Mouse (Mus musculus): ENCODE measurements around the gene Glo1. TPM values are rescaled to one million over a fixed set of nuclear protein-coding genes. Genes with fewer than 3 reads are reported as not detected.
A peak's percentile ranks its signal among the peaks of the same experiment; 100 is the strongest.
"Not testable (repeated sequence)": the region's sequence is repeated elsewhere in the genome, so short reads cannot be mapped to it uniquely, and the experiment has no call there.

The Glo1 gene
- polyA plus RNA-seq, 1 experiment from 2014 or later, result 210 TPM

DNA sequence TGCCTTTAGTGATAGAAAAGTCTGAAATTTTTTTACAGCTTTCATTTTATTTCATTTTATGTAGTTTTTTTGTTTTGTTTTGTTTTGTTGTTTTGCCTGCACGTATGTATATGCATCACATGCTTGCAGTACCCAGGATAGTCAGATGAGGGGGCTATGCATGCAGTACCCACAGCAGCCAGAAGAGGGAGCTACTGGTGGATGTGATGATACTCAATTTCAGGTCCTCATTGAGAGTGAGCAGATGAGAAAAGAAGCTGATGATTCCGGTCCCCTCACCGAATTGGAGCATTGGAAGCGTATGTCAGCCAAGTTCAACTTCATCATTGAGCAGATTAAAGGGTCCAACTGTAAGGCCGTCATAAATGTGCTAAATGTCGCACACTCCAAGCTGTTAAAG is 26.3 kb upstream of the Glo1 start:
- H3K4me1 ChIP-seq (ENCODE audit: control insufficient read depth, insufficient read depth, low read length), result no peaks in the 10 kb centered on the region
- H3K27me3 ChIP-seq (replicated peaks; ENCODE audit: control insufficient read depth, insufficient read depth, low read length), result no peaks in the 10 kb centered on the region
- 0 out of 2 replicates have a peak, but pooled peaks cover 4% of the 10 kb centered on the region for H3K9me3 ChIP-seq (replicated peaks; ENCODE audit: control insufficient read depth, low read length)
- no peak overlapping the region for H3K4me3 ChIP-seq (ENCODE audit: low read depth, low read length)
- ATAC-seq, result no peak
- DNase-seq (ENCODE audit: low spot score), result no peak
- H3K4me2 ChIP-seq (ENCODE audit: low read length), result no peak overlapping the region
- H3K27ac ChIP-seq (ENCODE audit: low read depth, low read length), result no peak overlapping the region
- 95% methylated on average over 6 of the region's 6 CpGs for WGBS
- no peaks in the 10 kb centered on the region for H3K36me3 ChIP-seq (ENCODE audit: control insufficient read depth, insufficient read depth, low read length)
- H3K9ac ChIP-seq (ENCODE audit: low read length), result no peak overlapping the region

DNA sequence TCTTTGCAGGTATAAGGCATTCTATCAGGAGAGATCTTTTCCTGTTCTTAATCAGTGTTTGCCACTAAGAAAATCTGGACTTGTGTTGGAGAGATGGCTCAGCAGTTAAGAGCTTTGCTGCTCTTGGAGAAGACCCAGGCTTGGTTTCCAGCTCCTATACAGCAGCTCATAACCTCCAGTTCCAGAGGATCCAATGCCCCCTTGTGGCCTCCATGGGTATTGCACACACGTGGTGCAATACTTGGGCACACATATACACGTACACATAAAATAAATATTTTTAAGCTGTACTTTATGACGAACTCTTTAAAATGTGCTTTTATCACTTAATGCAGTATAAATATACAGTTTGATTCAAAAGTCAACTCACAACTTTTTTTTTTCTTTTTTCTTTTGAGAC is 22.1 kb upstream of the Glo1 start:
- no peaks in the 10 kb centered on the region for H3K4me1 ChIP-seq (ENCODE audit: control insufficient read depth, insufficient read depth, low read length)
- H3K36me3 ChIP-seq (ENCODE audit: control insufficient read depth, insufficient read depth, low read length), result no peaks in the 10 kb centered on the region
- ATAC-seq, result no peak
- no peak overlapping the region for H3K9ac ChIP-seq (ENCODE audit: low read length)
- H3K27ac ChIP-seq (ENCODE audit: low read depth, low read length), result no peak overlapping the region
- 95% methylated on average over 3 of the region's 3 CpGs for WGBS
- H3K4me2 ChIP-seq (ENCODE audit: low read length), result no peak overlapping the region
- DNase-seq (ENCODE audit: low spot score), result no peak
- H3K9me3 ChIP-seq (replicated peaks; ENCODE audit: control insufficient read depth, low read length), result 0 out of 2 replicates have a peak, but pooled peaks cover 4% of the 10 kb centered on the region
- no peak overlapping the region for H3K4me3 ChIP-seq (ENCODE audit: low read depth, low read length)
- H3K27me3 ChIP-seq (replicated peaks; ENCODE audit: control insufficient read depth, insufficient read depth, low read length), result no peaks in the 10 kb centered on the region

DNA sequence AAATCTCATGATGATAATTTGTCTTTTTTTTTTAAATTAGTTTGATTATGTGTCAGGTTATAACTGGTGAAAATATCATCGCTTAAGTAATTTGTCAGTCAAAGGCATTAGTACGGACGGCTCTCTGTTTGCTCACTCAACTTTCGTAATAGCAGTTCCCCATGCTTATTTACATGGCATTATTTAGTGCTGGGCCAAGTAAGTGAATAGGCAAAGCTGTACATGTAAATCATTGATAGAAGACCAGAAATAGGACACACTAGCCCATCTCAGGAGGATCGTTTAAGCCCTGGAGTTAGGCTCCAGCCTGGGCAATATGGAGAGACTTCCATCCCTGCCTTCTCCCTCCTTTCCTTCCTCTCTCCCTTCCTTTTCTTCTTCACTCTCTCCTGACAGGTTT is 14.2 kb upstream of the Glo1 start:
- Histone ChIP-seq H3K9me3 (replicated peaks; ENCODE audit: control insufficient read depth, low read length) (no peaks in the 10 kb centered on the region), H3K27me3 (replicated peaks; ENCODE audit: control insufficient read depth, insufficient read depth, low read length) (no peaks in the 10 kb centered on the region), H3K27ac (ENCODE audit: low read depth, low read length) (no peak overlapping the region), H3K4me2 (ENCODE audit: low read length) (no peak overlapping the region), H3K4me3 (ENCODE audit: low read depth, low read length) (no peak overlapping the region), H3K36me3 (ENCODE audit: control insufficient read depth, insufficient read depth, low read length) (no peaks in the 10 kb centered on the region), H3K4me1 (ENCODE audit: control insufficient read depth, insufficient read depth, low read length) (0 out of 2 replicates have a peak, but pooled peaks cover 4% of the 10 kb centered on the region), H3K9ac (ENCODE audit: low read length) (no peak overlapping the region)
- ATAC-seq (no peak), DNase-seq (ENCODE audit: low spot score) (no peak)
- WGBS, result 93% methylated on average over 5 of the region's 5 CpGs

DNA sequence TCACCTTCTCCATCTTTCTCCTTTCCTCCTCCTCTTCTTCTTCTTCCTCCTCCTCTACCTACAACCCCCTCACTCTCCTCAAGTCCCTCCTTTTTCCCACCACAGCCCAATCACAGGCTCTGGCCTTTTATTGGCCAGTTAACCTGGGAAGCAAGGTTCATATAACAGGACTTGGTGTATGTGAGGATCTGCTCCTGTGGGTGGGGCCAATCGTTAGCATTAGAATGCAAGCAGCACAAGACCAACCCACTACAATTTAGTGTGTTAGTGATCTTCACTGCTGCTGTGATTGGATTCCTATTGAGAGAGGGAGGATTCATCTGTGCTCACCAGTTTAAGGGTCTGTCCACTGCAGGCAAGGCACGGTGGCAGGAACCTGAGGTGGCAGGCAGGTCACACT is 12.3 kb upstream of the Glo1 start:
- no peak overlapping the region for H3K4me3 ChIP-seq (ENCODE audit: low read depth, low read length)
- H3K4me2 ChIP-seq (ENCODE audit: low read length), result no peak overlapping the region
- H3K27me3 ChIP-seq (replicated peaks; ENCODE audit: control insufficient read depth, insufficient read depth, low read length), result no peaks in the 10 kb centered on the region
- H3K9me3 ChIP-seq (replicated peaks; ENCODE audit: control insufficient read depth, low read length), result no peaks in the 10 kb centered on the region
- DNase-seq (ENCODE audit: low spot score) (no peak), ATAC-seq (no peak)
- H3K4me1 ChIP-seq (ENCODE audit: control insufficient read depth, insufficient read depth, low read length), result 0 out of 2 replicates have a peak, but pooled peaks cover 4% of the 10 kb centered on the region
- no peak overlapping the region for H3K9ac ChIP-seq (ENCODE audit: low read length)
- WGBS, result 63% methylated on average over 2 of the region's 2 CpGs
- H3K27ac ChIP-seq (ENCODE audit: low read depth, low read length), result no peak overlapping the region
- no peaks in the 10 kb centered on the region for H3K36me3 ChIP-seq (ENCODE audit: control insufficient read depth, insufficient read depth, low read length)

DNA sequence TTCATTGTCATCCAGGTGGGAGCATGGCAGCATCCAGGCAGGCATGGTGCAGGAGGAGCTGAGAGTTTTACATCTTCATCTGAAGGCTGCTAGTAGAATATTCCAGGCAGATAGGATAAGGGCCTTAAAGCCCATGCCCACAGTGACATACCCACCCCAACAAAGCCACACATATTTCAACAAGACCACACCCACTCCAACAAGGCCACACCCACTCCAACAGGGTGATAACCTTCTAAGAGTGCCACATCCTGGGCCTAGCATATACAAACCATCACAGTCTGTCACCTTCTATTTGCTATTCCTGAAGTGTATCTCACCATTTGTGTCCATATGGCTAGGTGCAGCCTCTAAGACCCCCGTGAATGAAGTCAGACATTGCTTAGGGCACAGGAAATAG is 11.0 kb upstream of the Glo1 start:
- Histone ChIP-seq H3K4me1 (ENCODE audit: control insufficient read depth, insufficient read depth, low read length) (0 out of 2 replicates have a peak, but pooled peaks cover 4% of the 10 kb centered on the region), H3K4me2 (ENCODE audit: low read length) (no peak overlapping the region), H3K9ac (ENCODE audit: low read length) (no peak overlapping the region), H3K4me3 (ENCODE audit: low read depth, low read length) (no peak overlapping the region), H3K36me3 (ENCODE audit: control insufficient read depth, insufficient read depth, low read length) (no peaks in the 10 kb centered on the region), H3K9me3 (replicated peaks; ENCODE audit: control insufficient read depth, low read length) (no peaks in the 10 kb centered on the region), H3K27me3 (replicated peaks; ENCODE audit: control insufficient read depth, insufficient read depth, low read length) (no peaks in the 10 kb centered on the region), H3K27ac (ENCODE audit: low read depth, low read length) (no peak overlapping the region)
- whole genome bisulfite sequencing, result 48% methylated on average over 1 of the region's 1 CpGs
- DNase-seq (ENCODE audit: low spot score) (peak; percentile 10), ATAC-seq (no peak; the same call in 1 of the 2 replicates)

DNA sequence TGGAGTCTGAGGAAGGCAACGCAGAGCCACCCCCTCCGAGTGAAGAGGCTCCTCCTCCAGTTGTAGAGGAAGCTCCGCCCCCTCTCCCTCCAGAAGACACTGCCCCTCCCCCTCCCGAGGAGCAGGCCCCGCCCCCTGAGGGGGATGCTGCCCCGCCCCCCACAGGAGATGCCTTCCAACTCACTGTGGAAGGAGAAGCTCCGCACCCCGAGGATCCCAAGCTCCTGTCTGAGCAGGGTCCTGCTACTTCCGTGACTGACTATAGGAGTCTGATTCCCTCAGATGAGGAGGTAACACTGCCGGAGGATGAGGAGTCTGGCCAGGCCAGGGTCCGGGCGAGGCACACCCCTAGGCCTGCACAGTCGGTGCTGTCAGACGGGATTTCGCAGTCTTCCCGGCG is 8.7 kb upstream of the Glo1 start:
- Histone ChIP-seq H3K9me3 (replicated peaks; ENCODE audit: control insufficient read depth, low read length) (no peaks in the 10 kb centered on the region), H3K27ac (ENCODE audit: low read depth, low read length) (no peak overlapping the region), H3K4me2 (ENCODE audit: low read length) (no peak overlapping the region), H3K4me1 (ENCODE audit: control insufficient read depth, insufficient read depth, low read length) (0 out of 2 replicates have a peak, but pooled peaks cover 4% of the 10 kb centered on the region), H3K4me3 (ENCODE audit: low read depth, low read length) (no peak overlapping the region), H3K9ac (ENCODE audit: low read length) (no peak overlapping the region), H3K36me3 (ENCODE audit: control insufficient read depth, insufficient read depth, low read length) (no peaks in the 10 kb centered on the region), H3K27me3 (replicated peaks; ENCODE audit: control insufficient read depth, insufficient read depth, low read length) (no peaks in the 10 kb centered on the region)
- DNase-seq (ENCODE audit: low spot score) (no peak), ATAC-seq (no peak)
- 25% methylated on average over 15 of the region's 17 CpGs for WGBS

DNA sequence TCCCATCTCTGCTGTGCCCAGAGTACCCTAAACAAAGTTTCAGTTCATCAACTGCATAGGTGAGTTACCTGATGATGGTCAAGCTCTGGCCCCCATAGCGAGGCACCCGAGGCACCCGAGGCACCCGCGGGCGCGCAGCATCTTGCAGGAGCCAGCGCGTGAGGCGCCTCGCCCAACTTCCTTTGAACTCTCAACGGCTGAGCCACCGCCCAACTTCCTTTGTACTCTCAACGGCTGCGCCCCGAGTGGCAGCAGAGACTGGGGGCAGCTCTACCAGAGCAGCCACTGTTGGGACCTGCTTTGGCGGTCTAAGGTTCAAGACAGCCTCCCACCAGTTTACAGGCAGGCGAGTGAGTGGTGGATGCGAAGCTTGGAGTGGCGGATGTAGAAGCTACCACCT is 2.5 kb downstream of the Glo1 start, which contains the start of gene Dnah8:
Dnah8 (plus strand) TSS at position 223 of the 400 bp plus-strand sequence.
- not testable (repeated sequence) for H3K27ac ChIP-seq (ENCODE audit: low read depth, low read length); H3K4me2 ChIP-seq (ENCODE audit: low read length); H3K36me3 ChIP-seq (ENCODE audit: control insufficient read depth, insufficient read depth, low read length); ATAC-seq; H3K27me3 ChIP-seq (replicated peaks; ENCODE audit: control insufficient read depth, insufficient read depth, low read length); H3K4me1 ChIP-seq (ENCODE audit: control insufficient read depth, insufficient read depth, low read length); H3K4me3 ChIP-seq (ENCODE audit: low read depth, low read length); H3K9me3 ChIP-seq (replicated peaks; ENCODE audit: control insufficient read depth, low read length); H3K9ac ChIP-seq (ENCODE audit: low read length); DNase-seq (ENCODE audit: low spot score)
- no CpG with 5 or more reads among the region's 20 CpGs for WGBS

DNA sequence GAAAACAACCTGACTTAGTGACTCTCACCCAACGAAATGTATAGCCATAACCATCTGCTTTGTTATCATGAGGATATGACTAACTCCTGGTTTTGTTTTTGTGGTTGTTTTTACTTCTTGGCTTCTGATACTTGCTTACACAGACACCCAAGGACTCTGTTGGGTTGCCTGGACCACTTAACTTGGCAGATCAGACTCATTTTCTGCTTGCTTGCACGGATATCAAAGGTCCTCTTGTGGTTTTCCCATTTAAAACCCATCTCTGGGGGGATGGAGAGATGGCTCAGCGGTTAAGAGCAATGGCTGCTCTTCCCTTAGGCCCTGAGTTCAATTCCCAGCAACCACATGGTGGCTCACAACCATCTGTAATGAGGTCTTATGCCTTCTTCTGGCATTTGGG is 3.5 kb downstream of the Glo1 start:
- Histone ChIP-seq H3K27me3 (replicated peaks; ENCODE audit: control insufficient read depth, insufficient read depth, low read length) (no peaks in the 10 kb centered on the region), H3K9me3 (replicated peaks; ENCODE audit: control insufficient read depth, low read length) (no peaks in the 10 kb centered on the region), H3K9ac (ENCODE audit: low read length) (no peak overlapping the region), H3K4me1 (ENCODE audit: control insufficient read depth, insufficient read depth, low read length) (no peaks in the 10 kb centered on the region), H3K4me2 (ENCODE audit: low read length) (no peak overlapping the region), H3K4me3 (ENCODE audit: low read depth, low read length) (no peak overlapping the region), H3K27ac (ENCODE audit: low read depth, low read length) (no peak overlapping the region), H3K36me3 (ENCODE audit: control insufficient read depth, insufficient read depth, low read length) (no peaks in the 10 kb centered on the region)
- ATAC-seq (no peak), DNase-seq (ENCODE audit: low spot score) (no peak)
- WGBS, result 82% methylated on average over 3 of the region's 3 CpGs

DNA sequence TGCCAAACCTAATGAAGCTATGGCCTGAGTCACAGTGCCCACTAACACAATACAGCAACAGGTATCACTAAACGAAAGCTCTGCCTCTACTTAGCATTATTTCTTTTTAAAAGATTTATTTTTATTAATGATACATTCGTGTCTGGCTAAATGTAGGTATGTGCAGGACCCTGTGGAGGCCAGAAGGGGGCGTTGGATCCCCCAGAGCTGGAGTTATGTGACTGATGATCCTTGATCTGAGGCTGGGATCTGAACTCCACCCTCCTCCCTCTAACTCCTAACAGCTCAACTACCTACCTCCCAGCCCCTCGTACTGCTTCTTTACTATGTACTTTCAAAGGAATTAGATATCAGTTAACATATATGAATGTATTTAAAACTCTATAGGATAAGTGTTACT is 5.2 kb downstream of the Glo1 start:
- Histone ChIP-seq H3K4me3 (ENCODE audit: low read depth, low read length) (no peak overlapping the region), H3K9me3 (replicated peaks; ENCODE audit: control insufficient read depth, low read length) (no peaks in the 10 kb centered on the region), H3K9ac (ENCODE audit: low read length) (no peak overlapping the region), H3K36me3 (ENCODE audit: control insufficient read depth, insufficient read depth, low read length) (no peaks in the 10 kb centered on the region), H3K4me1 (ENCODE audit: control insufficient read depth, insufficient read depth, low read length) (no peaks in the 10 kb centered on the region), H3K4me2 (ENCODE audit: low read length) (no peak overlapping the region), H3K27ac (ENCODE audit: low read depth, low read length) (no peak overlapping the region), H3K27me3 (replicated peaks; ENCODE audit: control insufficient read depth, insufficient read depth, low read length) (no peaks in the 10 kb centered on the region)
- DNase-seq (ENCODE audit: low spot score), result no peak
- ATAC-seq, result no peak
- 69% methylated on average over 4 of the region's 4 CpGs for WGBS
